Mouse (Mus musculus): ENCODE results near the gene Plekho1. TPM values are rescaled to one million over a fixed set of nuclear protein-coding genes. Genes with fewer than 3 reads are reported as not detected.
"Not testable (repeated sequence)": the region's sequence is repeated elsewhere in the genome, so short reads cannot be mapped to it uniquely, and the experiment has no call there.

Plekho1 gene
- polyA plus RNA-seq, 1 experiment from 2014 or later, result 64.8 TPM

GRCm38 (mm10) chr3:95986001-95986622 lies 9.7 kb downstream of the Plekho1 start:
- Histone ChIP-seq H3K9ac (replicated peaks; ENCODE audit: low read length) (peak overlapping the region; percentile 56), H3K9me3 (replicated peaks; ENCODE audit: control insufficient read depth, low read length) (no peaks in the 10 kb centered on the region), H3K4me3 (ENCODE audit: low read depth, low read length) (peak overlapping the region; percentile 17; the same call in 1 of the 2 replicates), H3K4me2 (ENCODE audit: low read depth, low read length) (peak overlapping the region; percentile 34), H3K27me3 (ENCODE audit: control insufficient read depth, insufficient read depth, low read length) (no peaks in the 10 kb centered on the region), H3K4me1 (ENCODE audit: control insufficient read depth, insufficient read depth, low read length) (peaks cover 3% of the 10 kb centered on the region), H3K36me3 (replicated peaks; ENCODE audit: control insufficient read depth, insufficient read depth, low read depth, low read length) (peaks cover 22% of the 10 kb centered on the region), H3K27ac (replicated peaks; ENCODE audit: low read depth, low read length) (peak overlapping the region; percentile 91)
- under 1% methylated on average over 21 of the region's 21 CpGs for WGBS
- peak; percentile 79 for DNase-seq (ENCODE audit: low spot score)
- peak; percentile 33 for ATAC-seq (replicated peaks; ENCODE audit: insufficient number of reproducible peaks, low FRiP score, low TSS enrichment, low read depth)

GRCm38 (mm10) chr3:95985209-95986000 lies 10.4 kb downstream of the Plekho1 start:
- DNase-seq (ENCODE audit: low spot score) (peak; percentile 89), ATAC-seq (replicated peaks; ENCODE audit: insufficient number of reproducible peaks, low FRiP score, low TSS enrichment, low read depth) (peak; percentile 90)
- Histone ChIP-seq H3K27me3 (ENCODE audit: control insufficient read depth, insufficient read depth, low read length) (no peaks in the 10 kb centered on the region), H3K9ac (replicated peaks; ENCODE audit: low read length) (peak overlapping the region; percentile 56), H3K4me1 (ENCODE audit: control insufficient read depth, insufficient read depth, low read length) (peaks cover 3% of the 10 kb centered on the region), H3K4me2 (ENCODE audit: low read depth, low read length) (peak overlapping the region; percentile 34), H3K36me3 (replicated peaks; ENCODE audit: control insufficient read depth, insufficient read depth, low read depth, low read length) (peaks cover 18% of the 10 kb centered on the region), H3K27ac (replicated peaks; ENCODE audit: low read depth, low read length) (peak overlapping the region; percentile 91), H3K9me3 (replicated peaks; ENCODE audit: control insufficient read depth, low read length) (no peaks in the 10 kb centered on the region), H3K4me3 (ENCODE audit: low read depth, low read length) (peak overlapping the region; percentile 17)
- WGBS, result 3% methylated on average over 12 of the region's 12 CpGs

GRCm38 (mm10) chr3:95982129-95982528 lies 13.7 kb downstream of the Plekho1 start:
- no peak for DNase-seq (ENCODE audit: low spot score)
- Histone ChIP-seq H3K9me3 (replicated peaks; ENCODE audit: control insufficient read depth, low read length) (no peaks in the 10 kb centered on the region), H3K4me2 (ENCODE audit: low read depth, low read length) (no peak overlapping the region), H3K9ac (replicated peaks; ENCODE audit: low read length) (no peak overlapping the region), H3K27ac (replicated peaks; ENCODE audit: low read depth, low read length) (no peak overlapping the region), H3K4me1 (ENCODE audit: control insufficient read depth, insufficient read depth, low read length) (peaks cover 3% of the 10 kb centered on the region), H3K36me3 (replicated peaks; ENCODE audit: control insufficient read depth, insufficient read depth, low read depth, low read length) (no peaks in the 10 kb centered on the region), H3K4me3 (ENCODE audit: low read depth, low read length) (no peak overlapping the region), H3K27me3 (ENCODE audit: control insufficient read depth, insufficient read depth, low read length) (no peaks in the 10 kb centered on the region)
- WGBS, result 85% methylated on average over 4 of the region's 4 CpGs
- no peak for ATAC-seq (replicated peaks; ENCODE audit: insufficient number of reproducible peaks, low FRiP score, low TSS enrichment, low read depth)

- H3K4me3 ChIP-seq (ENCODE audit: low read depth, low read length), result no peak overlapping the region
- no peaks in the 10 kb centered on the region for H3K9me3 ChIP-seq (replicated peaks; ENCODE audit: control insufficient read depth, low read length)
- ATAC-seq (replicated peaks; ENCODE audit: insufficient number of reproducible peaks, low FRiP score, low TSS enrichment, low read depth), result no peak
- DNase-seq (ENCODE audit: low spot score), result no peak
- H3K27ac ChIP-seq (replicated peaks; ENCODE audit: low read depth, low read length), result no peak overlapping the region
- H3K4me2 ChIP-seq (ENCODE audit: low read depth, low read length), result no peak overlapping the region
- H3K27me3 ChIP-seq (ENCODE audit: control insufficient read depth, insufficient read depth, low read length), result no peaks in the 10 kb centered on the region
- no peak overlapping the region for H3K9ac ChIP-seq (replicated peaks; ENCODE audit: low read length)
- H3K4me1 ChIP-seq (ENCODE audit: control insufficient read depth, insufficient read depth, low read length), result no peaks in the 10 kb centered on the region; the same call in 1 of the 2 replicates
- H3K36me3 ChIP-seq (replicated peaks; ENCODE audit: control insufficient read depth, insufficient read depth, low read depth, low read length), result no peaks in the 10 kb centered on the region
- 80% methylated on average over 12 of the region's 12 CpGs for WGBS
Measured at GRCm38 (mm10) chr3:95980276-95980970, 15.4 kb downstream of the Plekho1 start.

- ATAC-seq (replicated peaks; ENCODE audit: insufficient number of reproducible peaks, low FRiP score, low TSS enrichment, low read depth), result no peak
- 89% methylated on average over 9 of the region's 9 CpGs for WGBS
- no peaks in the 10 kb centered on the region for H3K27me3 ChIP-seq (ENCODE audit: control insufficient read depth, insufficient read depth, low read length)
Measured at GRCm38 (mm10) chr3:95978265-95978664, 17.5 kb downstream of the Plekho1 start.

GRCm38 (mm10) chr3:95977587-95977986 lies 18.2 kb downstream of the Plekho1 start:
- H3K27me3 ChIP-seq (ENCODE audit: control insufficient read depth, insufficient read depth, low read length); H3K9ac ChIP-seq (replicated peaks; ENCODE audit: low read length); H3K4me3 ChIP-seq (ENCODE audit: low read depth, low read length); ATAC-seq (replicated peaks; ENCODE audit: insufficient number of reproducible peaks, low FRiP score, low TSS enrichment, low read depth); H3K36me3 ChIP-seq (replicated peaks; ENCODE audit: control insufficient read depth, insufficient read depth, low read depth, low read length); H3K4me1 ChIP-seq (ENCODE audit: control insufficient read depth, insufficient read depth, low read length); DNase-seq (ENCODE audit: low spot score); H3K9me3 ChIP-seq (replicated peaks; ENCODE audit: control insufficient read depth, low read length); H3K27ac ChIP-seq (replicated peaks; ENCODE audit: low read depth, low read length); H3K4me2 ChIP-seq (ENCODE audit: low read depth, low read length): not testable (repeated sequence)
- WGBS, result 96% methylated on average over 6 of the region's 7 CpGs

More at GRCm38 (mm10) chr3:95978265-95978664, 17.5 kb downstream of the Plekho1 start:
- Histone ChIP-seq H3K4me1 (ENCODE audit: control insufficient read depth, insufficient read depth, low read length) (no peaks in the 10 kb centered on the region), H3K4me3 (ENCODE audit: low read depth, low read length) (no peak overlapping the region), H3K9ac (replicated peaks; ENCODE audit: low read length) (no peak overlapping the region), H3K27ac (replicated peaks; ENCODE audit: low read depth, low read length) (no peak overlapping the region), H3K9me3 (replicated peaks; ENCODE audit: control insufficient read depth, low read length) (no peaks in the 10 kb centered on the region), H3K4me2 (ENCODE audit: low read depth, low read length) (no peak overlapping the region), H3K36me3 (replicated peaks; ENCODE audit: control insufficient read depth, insufficient read depth, low read depth, low read length) (no peaks in the 10 kb centered on the region)
- DNase-seq (ENCODE audit: low spot score), result no peak

GRCm38 (mm10) chr3:95977079-95977478 lies 18.7 kb downstream of the Plekho1 start:
- Histone ChIP-seq H3K4me3 (ENCODE audit: low read depth, low read length) (no peak overlapping the region), H3K9ac (replicated peaks; ENCODE audit: low read length) (no peak overlapping the region), H3K9me3 (replicated peaks; ENCODE audit: control insufficient read depth, low read length) (no peaks in the 10 kb centered on the region), H3K36me3 (replicated peaks; ENCODE audit: control insufficient read depth, insufficient read depth, low read depth, low read length) (no peaks in the 10 kb centered on the region), H3K27me3 (ENCODE audit: control insufficient read depth, insufficient read depth, low read length) (no peaks in the 10 kb centered on the region), H3K4me1 (ENCODE audit: control insufficient read depth, insufficient read depth, low read length) (no peaks in the 10 kb centered on the region), H3K27ac (replicated peaks; ENCODE audit: low read depth, low read length) (no peak overlapping the region), H3K4me2 (ENCODE audit: low read depth, low read length) (no peak overlapping the region)
- 57% methylated on average over 3 of the region's 3 CpGs for WGBS
- no peak for DNase-seq (ENCODE audit: low spot score)
- ATAC-seq (replicated peaks; ENCODE audit: insufficient number of reproducible peaks, low FRiP score, low TSS enrichment, low read depth), result no peak
